Mouse (Mus musculus) neural tube, embryonic 11.5 days (tissue): ENCODE data around the gene Tmsb4x. TPM values are rescaled to one million over a fixed set of nuclear protein-coding genes. Genes with fewer than 3 reads are reported as not detected.

Experiments used
- ATAC-seq: fragments of 200-750 bp; cut with Nextera tagmentation; 2 replicates; pipeline ENCODE4 v1.8.0; 2017; ENCODE audit warnings: moderate number of reproducible peaks, mild to moderate bottlenecking, moderate TSS enrichment, moderate library complexity; ENCODE audit not compliant: insufficient read depth, low FRiP score, low TSS enrichment
- DNase-seq: peaks from one replicate; pipeline ENCODE4 v3.0.0-alpha.2; 2015; ENCODE audit warnings: low spot score
- H3K27ac ChIP-seq: fragments of 300-500 bp; sonication (generic); 2 replicates; pipeline ENCODE4 v1.5.1; 2014; ENCODE audit warnings: low read depth, mild to moderate bottlenecking, low read length
- H3K27me3 ChIP-seq: fragments of 300-500 bp; sonication (generic); 2 replicates; pipeline ENCODE4 v1.6.1; 2014; ENCODE audit warnings: mild to moderate bottlenecking, low read length, mixed read lengths; ENCODE audit not compliant: control insufficient read depth, insufficient read depth
- H3K36me3 ChIP-seq: fragments of 300-500 bp; sonication (generic); 2 replicates; pipeline ENCODE4 v1.6.1; 2014; ENCODE audit warnings: mild to moderate bottlenecking, low read length, moderate library complexity, mixed read lengths; ENCODE audit not compliant: control insufficient read depth, insufficient read depth
- H3K4me1 ChIP-seq: fragments of 300-500 bp; sonication (generic); 2 replicates; pipeline ENCODE4 v1.6.1; 2014; ENCODE audit warnings: low read length, mixed read lengths; ENCODE audit not compliant: control insufficient read depth, insufficient read depth
- H3K4me2 ChIP-seq: fragments of 300-500 bp; sonication (generic); 2 replicates; pipeline ENCODE4 v1.6.1; 2014; ENCODE audit warnings: low read depth, mild to moderate bottlenecking, moderate library complexity
- H3K4me3 ChIP-seq: fragments of 300-500 bp; sonication (generic); 2 replicates; pipeline ENCODE4 v1.5.1; 2014; ENCODE audit warnings: low read depth, low read length
- H3K9ac ChIP-seq: fragments of 300-500 bp; sonication (generic); 2 replicates; pipeline ENCODE4 v1.6.1; 2014; ENCODE audit warnings: mild to moderate bottlenecking, low read length
- H3K9me3 ChIP-seq: fragments of 300-500 bp; sonication (generic); 2 replicates; pipeline ENCODE4 v1.6.1; 2016; ENCODE audit warnings: low read length; ENCODE audit not compliant: control insufficient read depth
- WGBS: fragments of 180-500 bp; shearing (Covaris S2); extraction: QIAGEN DNeasy Blood & Tissue Kit; methylation state at CpG from one replicate; pipeline ENCODE4 v1.1.7; 2014; 5-methylcytosine and 5-hydroxymethylcytosine counted together
- polyA plus RNA-seq: library from polyadenylated mRNA; unstranded; fragments of >200 nt; fragmentation: Nextera tagmentation; extraction: Ambion mirVana; gene quantifications from 2 replicates; pipeline ENCODE4 v1.2.1, GENCODE M21; 2014

The Tmsb4x gene
- polyA plus RNA-seq, 1 experiment from 2014 or later = 4,507 TPM

- no peaks in the 10 kb centered on the region for H3K4me1 ChIP-seq
- H3K9me3 ChIP-seq = no peaks in the 10 kb centered on the region
- no peaks in the 10 kb centered on the region for H3K36me3 ChIP-seq
- no peak for DNase-seq
- H3K4me2 ChIP-seq = no peak overlapping the region
- no peak overlapping the region for H3K27ac ChIP-seq
- no peak overlapping the region for H3K4me3 ChIP-seq
- ATAC-seq = no peak
- H3K27me3 ChIP-seq = no peaks in the 10 kb centered on the region
- no peak overlapping the region for H3K9ac ChIP-seq
- 86% methylated on average over 7 of the region's 7 CpGs for WGBS
Observed at GRCm38 (mm10) chrX:167227138-167227537, 18.0 kb upstream of the Tmsb4x start.

- Histone ChIP-seq H3K9me3 (no peaks in the 10 kb centered on the region), H3K27ac (no peak overlapping the region), H3K9ac (no peak overlapping the region), H3K27me3 (no peaks in the 10 kb centered on the region), H3K4me3 (no peak overlapping the region), H3K4me1 (no peaks in the 10 kb centered on the region), H3K36me3 (no peaks in the 10 kb centered on the region), H3K4me2 (no peak overlapping the region)
- DNase-seq = no peak
- no peak for ATAC-seq
- 93% methylated on average over 5 of the region's 5 CpGs for WGBS
Observed at GRCm38 (mm10) chrX:167226570-167226969, 17.5 kb upstream of the Tmsb4x start.

- Histone ChIP-seq H3K9ac (no peak overlapping the region), H3K36me3 (no peaks in the 10 kb centered on the region), H3K4me3 (no peak overlapping the region), H3K4me2 (no peak overlapping the region), H3K9me3 (no peaks in the 10 kb centered on the region), H3K27me3 (0 out of 2 replicates have a peak, but pooled peaks cover 3% of the 10 kb centered on the region), H3K27ac (no peak overlapping the region), H3K4me1 (no peaks in the 10 kb centered on the region)
- DNase-seq (peak; percentile 46), ATAC-seq (no peak)
- WGBS = 27% methylated on average over 8 of the region's 8 CpGs
Observed at GRCm38 (mm10) chrX:167212707-167213106, 3.6 kb upstream of the Tmsb4x start.

- Histone ChIP-seq H3K4me2 (no peak overlapping the region), H3K9me3 (no peaks in the 10 kb centered on the region), H3K9ac (no peak overlapping the region), H3K27ac (no peak overlapping the region), H3K36me3 (no peaks in the 10 kb centered on the region), H3K4me1 (no peaks in the 10 kb centered on the region), H3K4me3 (no peak overlapping the region), H3K27me3 (0 out of 2 replicates have a peak, but pooled peaks cover 3% of the 10 kb centered on the region)
- DNase-seq (no peak), ATAC-seq (no peak)
- 54% methylated on average over 9 of the region's 9 CpGs for WGBS
Observed at GRCm38 (mm10) chrX:167211871-167212555, 2.9 kb upstream of the Tmsb4x start.

- WGBS = 53% methylated on average over 6 of the region's 6 CpGs
- H3K27ac ChIP-seq = no peak overlapping the region
- H3K4me1 ChIP-seq = no peaks in the 10 kb centered on the region
- H3K9me3 ChIP-seq = no peaks in the 10 kb centered on the region
- no peak for ATAC-seq
- no peak for DNase-seq
- H3K4me3 ChIP-seq = no peak overlapping the region
- H3K4me2 ChIP-seq = no peak overlapping the region
- no peaks in the 10 kb centered on the region for H3K36me3 ChIP-seq
- 0 out of 2 replicates have a peak, but pooled peaks cover 3% of the 10 kb centered on the region for H3K27me3 ChIP-seq
- H3K9ac ChIP-seq = no peak overlapping the region
Observed at GRCm38 (mm10) chrX:167210319-167210728, 1.2 kb upstream of the Tmsb4x start.

GRCm38 (mm10) chrX:167209828-167210227 lies 713 bp upstream of the Tmsb4x start:
- H3K27ac ChIP-seq = peak overlapping the region; percentile 70; the same call in 1 of the 2 replicates
- WGBS = 59% methylated on average over 8 of the region's 8 CpGs
- H3K4me1 ChIP-seq = no peaks in the 10 kb centered on the region
- peak overlapping the region; percentile 45 for H3K4me2 ChIP-seq
- H3K9me3 ChIP-seq = no peaks in the 10 kb centered on the region
- H3K27me3 ChIP-seq = 0 out of 2 replicates have a peak, but pooled peaks cover 3% of the 10 kb centered on the region
- H3K4me3 ChIP-seq = no peak overlapping the region; the same call in 1 of the 2 replicates
- peak overlapping the region; percentile 84 for H3K9ac ChIP-seq
- ATAC-seq = no peak
- DNase-seq = no peak
- H3K36me3 ChIP-seq = no peaks in the 10 kb centered on the region

GRCm38 (mm10) chrX:167208506-167208820 lies 652 bp downstream of the Tmsb4x start:
- ATAC-seq (no peak), DNase-seq (peak; percentile 54)
- Histone ChIP-seq H3K4me1 (no peaks in the 10 kb centered on the region), H3K27ac (peak overlapping the region; percentile 74), H3K27me3 (0 out of 2 replicates have a peak, but pooled peaks cover 3% of the 10 kb centered on the region), H3K4me2 (no peak overlapping the region), H3K9ac (peak overlapping the region; percentile 84), H3K9me3 (no peaks in the 10 kb centered on the region), H3K4me3 (peak overlapping the region; percentile 50), H3K36me3 (no peaks in the 10 kb centered on the region)
- WGBS = 20% methylated on average over 16 of the region's 16 CpGs

GRCm38 (mm10) chrX:167207741-167208505 lies 1.2 kb downstream of the Tmsb4x start:
- Histone ChIP-seq H3K4me3 (peak overlapping the region; percentile 50), H3K4me2 (peak overlapping the region; percentile 44), H3K4me1 (no peaks in the 10 kb centered on the region), H3K36me3 (no peaks in the 10 kb centered on the region), H3K27me3 (0 out of 2 replicates have a peak, but pooled peaks cover 3% of the 10 kb centered on the region), H3K9ac (peak overlapping the region; percentile 84), H3K9me3 (no peaks in the 10 kb centered on the region), H3K27ac (peak overlapping the region; percentile 74)
- ATAC-seq = no peak
- WGBS = 20% methylated on average over 25 of the region's 25 CpGs
- peak; percentile 43 for DNase-seq
